Mouse (Mus musculus): ENCODE results near the gene Ogt. TPM values are rescaled to one million over a fixed set of nuclear protein-coding genes. Genes with fewer than 3 reads are reported as not detected.

The Ogt gene
- 100 to 1,000 TPM; 267 to 295 TPM for total RNA-seq (2023)

DNA sequence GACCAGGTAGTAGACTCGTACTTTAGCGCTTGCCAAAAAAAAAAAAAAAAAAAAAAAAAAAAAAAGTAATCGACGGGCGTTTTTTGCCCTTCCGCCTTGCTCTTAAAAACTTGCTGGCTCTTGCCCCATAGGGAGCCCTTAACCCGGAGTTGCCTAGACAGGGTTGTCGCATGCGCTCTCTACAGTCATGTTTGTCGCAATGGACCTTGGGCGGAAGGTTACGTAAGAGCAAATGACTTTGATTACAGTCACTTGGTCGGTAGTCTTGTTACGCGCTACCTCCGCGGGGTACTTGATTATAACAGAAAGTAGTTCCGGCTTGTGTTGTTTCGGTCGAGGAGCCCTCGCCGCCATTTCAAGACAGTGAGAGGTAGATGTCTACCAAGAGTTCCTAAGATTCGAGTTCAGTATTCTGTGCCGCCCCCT lies at the start of gene Ogt:
TSS of gene Ogt (plus strand) at position 320 of the 426 bp plus-strand sequence.

GRCm38 (mm10) chrX:101733828-101734319 lies 94.0 kb downstream of the Ogt start, which contains the start of gene Cxcr3:
Gene Cxcr3, minus strand, starts transcription at chrX:101734269.

Other genes starting within 250 kb of the Ogt start
- gene Zmym3, start 219.2 kb upstream of the Ogt start, total RNA-seq (2023), result 10 to 100 TPM; 21.3 to 22.8 TPM
- gene Nono, start 210.7 kb upstream of the Ogt start, total RNA-seq (2023), result 100 to 1,000 TPM; 229 to 275 TPM
- 1 to 10 TPM; 3.1 to 4.6 TPM for gene Itgb1bp2, start 191.0 kb upstream of the Ogt start, total RNA-seq (2023)
- 10 to 100 TPM; 43.7 to 50.9 TPM for gene Taf1, start 107.3 kb upstream of the Ogt start, total RNA-seq (2023)
- gene Cxcr3, start 94.2 kb downstream of the Ogt start, total RNA-seq (2023), result 10 to 100 TPM; 28.6 to 48.0 TPM
- under 1 TPM in 1 of 2 experiments, not detected in 1; 0.92 TPM for gene Gm4779, start 154.4 kb downstream of the Ogt start, total RNA-seq (2023)
- under 1 TPM in 1 of 2 experiments, not detected in 1; 0.36 TPM for gene 8030474K03Rik, start 154.6 kb downstream of the Ogt start, total RNA-seq (2023)
- 1 to 10 TPM; 1.4 to 2.3 TPM for gene Nhsl2, start 209.3 kb downstream of the Ogt start, total RNA-seq (2023)